Mouse (Mus musculus) gastrocnemius, adult 8-10 months (tissue): ENCODE data around the gene Disc1. TPM values are rescaled to one million over a fixed set of nuclear protein-coding genes. Genes with fewer than 3 reads are reported as not detected.

Source experiments
- DNase-seq, 2 experiments: peaks; one replicate each; pipeline ENCODE4 v3.0.0; 2022; ENCODE audit warnings: low spot score in 2 of 2
- microRNA-seq: library from miRNA; unstranded; fragments of <30 nt; microRNA quantifications from one replicate; pipeline ENCODE4 v1.2.0, GENCODE M21; 2022
- total RNA-seq, 4 experiments: library from RNA; stranded (reverse); gene quantifications; 2 replicates each; pipeline ENCODE4 v1.2.4; 2022

Gene Disc1
- total RNA-seq, 4 experiments from 2014 or later, result 0.73 to 1.3 (median 1.2) TPM

- no peak for DNase-seq
These were observed 252.7 kb downstream of the Disc1 start for GRCm38 (mm10) chr8:125306665-125307064.

- no peak for DNase-seq
These were observed 256.0 kb downstream of the Disc1 start for GRCm38 (mm10) chr8:125309985-125310384.

Small RNAs within 50 kb of the gene (microRNA-seq; reads per million reads assigned to microRNA genes)
- gene Gm22197, result not detected

Other genes with a start within 250 kb of the Disc1 start
- 100 to 1,000 TPM; 145 to 180 (median 156) TPM for gene Gnpat, start 191.2 kb upstream of the Disc1 start, total RNA-seq
- gene 2810004N23Rik, start 191.1 kb upstream of the Disc1 start, total RNA-seq, result 10 to 100 TPM; 31.8 to 34.8 (median 33.5) TPM
- gene Exoc8, start 156.5 kb upstream of the Disc1 start, total RNA-seq, result 1 to 10 TPM; 7.8 to 8.1 (median 7.9) TPM
- gene Sprtn, start 156.3 kb upstream of the Disc1 start, total RNA-seq, result 1 to 10 TPM; 6.1 to 7.3 (median 6.5) TPM
- 100 to 1,000 TPM; 170 to 209 (median 181) TPM for gene Egln1, start 104.9 kb upstream of the Disc1 start, total RNA-seq
- 10 to 100 TPM; 82.7 to 94.0 (median 89.4) TPM for gene Tsnax, start 41.2 kb upstream of the Disc1 start, total RNA-seq